Mouse (Mus musculus) lung, adult 2 months (tissue): ENCODE measurements around the gene Tbxas1.

Experiments used
- CTCF ChIP-seq: fragments of 200-500 bp; IDR thresholded peaks from 2 replicates; pipeline ENCODE4 v1.5.1; 2011; ENCODE audit warnings: mild to moderate bottlenecking, low read length, control low read depth; ENCODE audit not compliant: insufficient read depth
- POLR2A ChIP-seq: fragments of 200-500 bp; IDR thresholded peaks from 2 replicates; pipeline ENCODE4 v1.6.1; 2011; ENCODE audit warnings: low read depth, mild to moderate bottlenecking, control low read depth, low read length, borderline replicate concordance; ENCODE audit errors: extremely low read depth

DNA sequence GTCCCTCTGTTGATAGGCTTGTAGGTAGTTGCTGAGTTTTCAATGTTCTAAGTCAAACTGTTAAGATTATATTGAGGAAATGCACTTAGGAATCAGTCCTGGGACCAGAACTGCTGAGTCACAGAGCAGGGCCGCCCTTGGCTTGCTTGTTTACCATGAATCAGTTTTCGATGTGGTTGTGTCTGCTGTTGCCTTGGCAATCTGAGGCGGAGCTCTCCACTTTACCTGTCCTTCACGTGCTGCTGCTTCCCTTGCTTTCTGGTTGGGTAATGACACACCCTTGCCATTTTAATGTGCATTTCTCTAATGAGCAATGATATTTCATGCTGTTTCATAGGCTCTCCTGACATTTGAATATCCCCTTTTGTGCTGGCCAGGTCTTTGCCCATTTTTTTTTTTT, 116.8 kb downstream of the Tbxas1 start:
- TF ChIP-seq CTCF (no peak), POLR2A (no peak)
